Mouse (Mus musculus) neutrophil, adult 59 days (primary cell): ENCODE measurements around the gene Olfr1377. TPM values are rescaled to one million over a fixed set of nuclear protein-coding genes. Genes with fewer than 3 reads are reported as not detected.

Source experiments
- total RNA-seq, 2 experiments: library from RNA; stranded (reverse); gene quantifications; 1 replicate in 1 of 2; 2 replicates in 1 of 2; pipeline ENCODE4 v1.2.4; 2023

The Olfr1377 gene
- total RNA-seq: not detected

DNA sequence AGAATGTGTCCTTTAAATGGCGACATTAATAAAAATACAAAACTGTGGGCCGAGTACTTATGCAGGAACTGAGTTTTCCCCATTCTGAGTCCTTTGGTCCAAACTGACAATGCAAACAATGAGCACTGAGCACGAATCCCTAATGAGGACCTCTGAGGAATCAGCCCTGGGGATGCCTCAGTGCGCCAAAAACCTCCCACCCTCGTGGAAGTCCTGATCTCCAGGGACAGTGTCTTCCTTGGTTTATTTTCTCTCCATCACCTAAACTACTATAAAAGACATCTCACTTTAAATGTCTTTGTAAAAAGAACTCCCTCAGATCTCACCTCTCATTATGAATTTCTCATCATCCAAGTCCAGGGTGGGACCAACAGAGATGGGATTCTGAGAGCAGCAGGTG, at the start of gene Olfr1377:
Gene Olfr1377 (plus strand): TSS at position 301 of the 400 bp plus-strand sequence.

DNA sequence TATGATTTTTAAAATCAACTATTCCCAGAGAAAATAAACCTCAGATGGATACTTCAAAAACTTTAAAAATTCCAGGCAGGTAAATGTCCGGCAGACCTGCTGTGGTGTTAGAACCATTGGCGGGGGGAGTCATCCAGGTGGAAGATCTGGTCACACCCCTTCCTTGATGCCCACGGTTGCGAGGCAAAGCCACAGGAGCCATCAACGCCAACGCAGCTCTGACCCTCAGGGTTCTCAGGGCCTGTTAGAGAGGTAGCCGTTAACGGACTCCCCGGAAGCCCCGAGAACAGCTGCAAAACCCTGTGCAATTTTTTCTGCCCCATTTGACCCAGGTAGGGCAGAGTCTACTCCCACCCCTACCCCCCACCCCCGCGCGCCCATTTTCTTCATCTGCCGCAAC, 38.3 kb upstream of the Olfr1377 start, which contains the start of gene 4933414I15Rik:
Gene 4933414I15Rik (minus strand): TSS at position 260 of the 400 bp plus-strand sequence.

DNA sequence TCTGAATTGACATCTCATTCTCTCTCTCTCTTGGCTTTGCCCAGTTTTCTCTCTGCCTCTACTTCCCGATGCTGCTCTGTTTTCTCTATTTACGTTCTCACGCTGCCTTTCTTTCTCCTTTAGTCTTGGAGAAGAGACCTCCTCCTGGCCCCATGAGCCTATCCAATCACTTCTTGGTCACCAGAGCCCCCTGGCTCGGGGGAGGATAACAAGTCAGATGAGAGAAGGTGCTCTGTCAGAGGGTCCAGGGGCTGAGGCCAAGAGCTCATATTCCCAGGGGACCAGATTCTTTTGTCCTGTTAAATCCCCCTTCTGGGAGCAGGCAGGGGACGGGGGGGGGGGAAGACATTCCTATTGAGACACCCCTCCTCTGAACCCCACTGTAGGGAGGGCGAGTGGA, 28.1 kb upstream of the Olfr1377 start, which contains the start of gene Prop1:
Gene Prop1 (minus strand): TSS at position 101 of the 400 bp plus-strand sequence.

DNA sequence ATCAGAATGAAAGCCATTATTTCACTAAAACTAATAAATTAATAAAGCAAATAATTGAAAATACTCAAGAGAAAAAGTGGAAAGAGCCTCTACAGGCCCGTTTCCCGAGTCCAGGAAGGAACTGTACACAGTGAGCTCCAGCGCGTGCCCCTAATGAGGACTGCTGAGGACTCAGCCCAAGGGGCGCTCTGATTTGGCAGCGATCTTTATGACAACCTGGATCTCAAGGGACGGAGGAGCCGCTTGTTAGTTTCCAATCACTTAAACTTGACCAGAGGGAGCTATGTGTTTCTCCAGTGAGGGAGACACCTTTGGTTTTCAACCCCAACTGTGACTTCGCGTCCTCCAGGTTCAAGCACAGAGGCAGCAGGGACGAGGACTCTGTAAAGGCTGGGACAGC, 15.5 kb upstream of the Olfr1377 start, which contains the start of gene Olfr1378:
Gene Olfr1378 (plus strand): TSS at position 301 of the 400 bp plus-strand sequence.

DNA sequence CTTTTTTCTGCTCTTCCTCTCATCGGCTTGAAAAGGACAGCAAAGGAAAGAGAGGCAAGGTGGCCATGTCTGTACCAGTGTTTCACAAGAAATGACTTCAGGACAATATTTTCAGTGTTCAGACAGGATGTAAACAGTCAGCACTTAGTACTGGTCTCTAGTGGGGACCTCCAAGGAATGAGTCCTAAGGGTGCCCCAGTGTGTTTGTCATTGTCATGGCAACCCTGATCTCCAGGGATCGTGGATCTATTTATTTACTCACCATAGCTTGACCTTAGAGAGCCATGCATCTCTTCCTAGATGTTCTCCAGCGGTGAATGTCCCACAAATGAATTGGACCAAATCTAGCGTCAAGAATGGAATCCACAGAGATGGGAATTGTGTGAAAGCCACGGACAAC, 21.5 kb downstream of the Olfr1377 start, which contains the start of gene Olfr51:
Gene Olfr51 (plus strand): TSS at position 301 of the 400 bp plus-strand sequence.

DNA sequence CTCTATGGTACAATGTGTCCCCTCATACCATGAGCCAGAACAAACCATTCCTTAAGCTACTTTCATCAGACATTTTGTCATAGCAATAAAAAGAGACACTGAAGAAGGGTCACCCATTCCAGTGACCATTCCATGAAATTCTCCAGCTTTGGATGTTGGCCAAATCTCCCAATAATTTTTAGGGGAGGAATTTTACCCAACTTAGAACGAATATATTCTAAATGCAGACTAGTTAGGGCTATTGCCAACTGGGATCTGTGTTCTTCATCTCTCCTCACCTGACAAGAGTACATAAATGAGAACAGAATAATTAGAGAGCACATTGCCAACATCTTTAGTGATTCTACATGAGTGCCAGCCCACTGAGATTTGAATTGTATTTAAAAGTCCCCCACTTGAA, 32.2 kb downstream of the Olfr1377 start, which contains the start of gene Olfr54:
Gene Olfr54 (plus strand): TSS at position 301 of the 400 bp plus-strand sequence.

Other genes starting within 250 kb of the Olfr1377 start
- gene Zfp354c, start 154.2 kb upstream of the Olfr1377 start, total RNA-seq: 1 to 10 TPM in 1 of 2 experiments, under 1 TPM in 1; 0.20 to 1.9 TPM
- under 1 TPM in 1 of 2 experiments, not detected in 1; 0.22 TPM for gene Zfp879, start 140.4 kb upstream of the Olfr1377 start, total RNA-seq
- gene Grm6, start 131.3 kb upstream of the Olfr1377 start, total RNA-seq: under 1 TPM; 0.66 to 0.71 TPM
- gene Zfp454, start 94.3 kb upstream of the Olfr1377 start, total RNA-seq: not detected
- gene Zfp2, start 65.8 kb upstream of the Olfr1377 start, total RNA-seq: not detected
- not detected for gene Zfp354b, start 50.3 kb upstream of the Olfr1377 start, total RNA-seq
- not detected for gene 4933414I15Rik, start 38.2 kb upstream of the Olfr1377 start, total RNA-seq
- gene Prop1, start 28.2 kb upstream of the Olfr1377 start, total RNA-seq: not detected
- gene Olfr1378, start 15.4 kb upstream of the Olfr1377 start, total RNA-seq: not detected
- gene Olfr51, start 21.6 kb downstream of the Olfr1377 start, total RNA-seq: not detected
- gene Olfr54, start 32.3 kb downstream of the Olfr1377 start, total RNA-seq: not detected
- not detected for gene Olfr1375, start 66.1 kb downstream of the Olfr1377 start, total RNA-seq
- not detected for gene Zfp354a, start 77.3 kb downstream of the Olfr1377 start, total RNA-seq
- not detected for gene Gm12569, start 238.5 kb downstream of the Olfr1377 start, total RNA-seq